Mouse (Mus musculus) forebrain, embryonic 13.5 days (tissue): ENCODE measurements around the gene Unc93b1. TPM values are rescaled to one million over a fixed set of nuclear protein-coding genes. Genes with fewer than 3 reads are reported as not detected.
"Not testable (repeated sequence)": the region's sequence is repeated elsewhere in the genome, so short reads cannot be mapped to it uniquely, and the experiment has no call there.

ENCODE experiments used
- ATAC-seq: fragments of 200-750 bp; cut with Nextera tagmentation; 2 replicates; pipeline ENCODE4 v1.8.0; 2017
- H3K27ac ChIP-seq: fragments of 300-500 bp; sonication (generic); 2 replicates; pipeline ENCODE4 v1.5.1; 2015; ENCODE audit warnings: inconsistent platforms, mild to moderate bottlenecking, moderate library complexity
- H3K27me3 ChIP-seq: fragments of 300-500 bp; sonication (generic); 2 replicates; pipeline ENCODE4 v1.6.1; 2015; ENCODE audit warnings: mild to moderate bottlenecking, inconsistent platforms
- H3K36me3 ChIP-seq: fragments of 300-500 bp; sonication (generic); 2 replicates; pipeline ENCODE4 v1.6.1; 2015; ENCODE audit warnings: mild to moderate bottlenecking, inconsistent platforms; ENCODE audit not compliant: poor library complexity, severe bottlenecking
- H3K4me1 ChIP-seq: fragments of 300-500 bp; sonication (generic); 2 replicates; pipeline ENCODE4 v1.6.1; 2015; ENCODE audit warnings: inconsistent platforms
- H3K4me2 ChIP-seq: fragments of 300-500 bp; sonication (generic); 2 replicates; pipeline ENCODE4 v1.6.1; 2015; ENCODE audit warnings: inconsistent platforms, mild to moderate bottlenecking, moderate library complexity
- H3K4me3 ChIP-seq: fragments of 300-500 bp; sonication (generic); 2 replicates; pipeline ENCODE4 v1.5.1; 2015; ENCODE audit warnings: mild to moderate bottlenecking, inconsistent platforms
- H3K9ac ChIP-seq: fragments of 300-500 bp; sonication (generic); 2 replicates; pipeline ENCODE4 v1.6.1; 2015; ENCODE audit warnings: mild to moderate bottlenecking, inconsistent platforms
- H3K9me3 ChIP-seq: fragments of 300-500 bp; sonication (generic); replicated peaks from 2 replicates; pipeline ENCODE4 v1.6.1; 2016; ENCODE audit warnings: inconsistent platforms
- WGBS: fragments of 180-500 bp; shearing (Covaris S2); methylation state at CpG from one replicate; pipeline ENCODE4 v1.1.7; 2015; 5-methylcytosine and 5-hydroxymethylcytosine counted together
- polyA plus RNA-seq: library from polyadenylated mRNA; unstranded; fragments of >200 nt; fragmentation: Nextera tagmentation; extraction: Ambion mirVana; gene quantifications from 2 replicates; pipeline ENCODE4 v1.2.1, GENCODE M21; 2015

The Unc93b1 gene
- polyA plus RNA-seq, 1 experiment from 2014 or later, result 5.3 TPM

- Histone ChIP-seq H3K27ac (no peak overlapping the region), H3K4me3 (no peak overlapping the region), H3K27me3 (0 out of 2 replicates have a peak, but pooled peaks cover 3% of the 10 kb centered on the region), H3K4me2 (no peak overlapping the region), H3K9me3 (no peaks in the 10 kb centered on the region), H3K4me1 (no peaks in the 10 kb centered on the region), H3K36me3 (no peaks in the 10 kb centered on the region), H3K9ac (no peak overlapping the region)
- WGBS, result 47% methylated on average over 4 of the region's 4 CpGs
- ATAC-seq, result no peak
Measured at GRCm38 (mm10) chr19:3955804-3956203, 20.8 kb downstream of the Unc93b1 start.

- not testable (repeated sequence) for H3K4me3 ChIP-seq, H3K9me3 ChIP-seq, H3K27ac ChIP-seq, ATAC-seq, H3K9ac ChIP-seq, H3K27me3 ChIP-seq, H3K36me3 ChIP-seq, H3K4me2 ChIP-seq, H3K4me1 ChIP-seq
- WGBS, result 71% methylated on average over 5 of the region's 5 CpGs
Measured at GRCm38 (mm10) chr19:3957296-3958036, 22.5 kb downstream of the Unc93b1 start.

GRCm38 (mm10) chr19:3958470-3958869 lies 23.5 kb downstream of the Unc93b1 start, which contains the start of gene Aldh3b3:
Aldh3b3 (plus strand) TSS chr19:3958645.
- 73% methylated on average over 4 of the region's 4 CpGs for WGBS
- no peak within 1 kb of the TSS for H3K9ac ChIP-seq
- ATAC-seq, result no peak

GRCm38 (mm10) chr19:3959030-3959429 lies 24.0 kb downstream of the Unc93b1 start:
- H3K36me3 ChIP-seq, result no peaks in the 10 kb centered on the region
- no peak overlapping the region for H3K4me2 ChIP-seq
- no peak for ATAC-seq
- H3K27ac ChIP-seq, result no peak overlapping the region
- no peaks in the 10 kb centered on the region for H3K4me1 ChIP-seq
- H3K9me3 ChIP-seq, result no peaks in the 10 kb centered on the region
- H3K4me3 ChIP-seq, result no peak overlapping the region
- 0 out of 2 replicates have a peak, but pooled peaks cover 3% of the 10 kb centered on the region for H3K27me3 ChIP-seq
- no peak overlapping the region for H3K9ac ChIP-seq

More at GRCm38 (mm10) chr19:3958470-3958869, 23.5 kb downstream of the Unc93b1 start, which contains the start of gene Aldh3b3:
- Histone ChIP-seq H3K9me3 (no peaks in the 10 kb centered on the region), H3K4me2 (no peak within 1 kb of the TSS), H3K27ac (no peak within 1 kb of the TSS), H3K36me3 (no peaks in the 10 kb centered on the region), H3K27me3 (0 out of 2 replicates have a peak, but pooled peaks cover 3% of the 10 kb centered on the region), H3K4me1 (no peaks in the 10 kb centered on the region), H3K4me3 (no peak within 1 kb of the TSS)

GRCm38 (mm10) chr19:3960211-3960610 lies 25.2 kb downstream of the Unc93b1 start:
- no peaks in the 10 kb centered on the region for H3K36me3 ChIP-seq
- H3K27me3 ChIP-seq, result 0 out of 2 replicates have a peak, but pooled peaks cover 3% of the 10 kb centered on the region
- WGBS, result 88% methylated on average over 5 of the region's 5 CpGs
- H3K9me3 ChIP-seq, result no peaks in the 10 kb centered on the region
- H3K4me2 ChIP-seq, result no peak overlapping the region
- H3K4me3 ChIP-seq, result no peak overlapping the region
- ATAC-seq, result no peak
- H3K9ac ChIP-seq, result no peak overlapping the region
- no peak overlapping the region for H3K27ac ChIP-seq
- H3K4me1 ChIP-seq, result no peaks in the 10 kb centered on the region

GRCm38 (mm10) chr19:3961805-3962204 lies 26.8 kb downstream of the Unc93b1 start:
- ATAC-seq, result peak; percentile 33; the same call in 1 of the 2 replicates
- H3K27ac ChIP-seq, H3K27me3 ChIP-seq: not testable (repeated sequence)

GRCm38 (mm10) chr19:3962469-3962868 lies 27.5 kb downstream of the Unc93b1 start:
- Histone ChIP-seq H3K4me1 (no peaks in the 10 kb centered on the region), H3K27me3 (no peaks in the 10 kb centered on the region), H3K4me2 (no peak overlapping the region), H3K9me3 (no peaks in the 10 kb centered on the region), H3K9ac (no peak overlapping the region), H3K27ac (no peak overlapping the region), H3K4me3 (no peak overlapping the region), H3K36me3 (no peaks in the 10 kb centered on the region)
- ATAC-seq, result no peak
- WGBS, result 14% methylated on average over 2 of the region's 2 CpGs

More at GRCm38 (mm10) chr19:3961805-3962204, 26.8 kb downstream of the Unc93b1 start:
- not testable (repeated sequence) for H3K4me2 ChIP-seq, H3K9ac ChIP-seq, H3K4me3 ChIP-seq, H3K9me3 ChIP-seq, H3K4me1 ChIP-seq, H3K36me3 ChIP-seq
- WGBS, result 79% methylated on average over 6 of the region's 6 CpGs

- Histone ChIP-seq H3K27me3 (no peaks in the 10 kb centered on the region), H3K4me3 (no peak overlapping the region), H3K9ac (no peak overlapping the region), H3K27ac (no peak overlapping the region), H3K4me2 (no peak overlapping the region), H3K9me3 (no peaks in the 10 kb centered on the region), H3K4me1 (no peaks in the 10 kb centered on the region), H3K36me3 (no peaks in the 10 kb centered on the region)
- 81% methylated on average over 4 of the region's 4 CpGs for WGBS
- no peak for ATAC-seq
Measured at GRCm38 (mm10) chr19:3964030-3964429, 29.0 kb downstream of the Unc93b1 start.

- H3K4me2 ChIP-seq, result no peak overlapping the region
- no peak overlapping the region for H3K27ac ChIP-seq
- 69% methylated on average over 11 of the region's 11 CpGs for WGBS
- no peaks in the 10 kb centered on the region for H3K9me3 ChIP-seq
- no peak for ATAC-seq
- H3K4me3 ChIP-seq, result no peak overlapping the region
- no peaks in the 10 kb centered on the region for H3K36me3 ChIP-seq
- no peak overlapping the region for H3K9ac ChIP-seq
- no peaks in the 10 kb centered on the region for H3K4me1 ChIP-seq
- H3K27me3 ChIP-seq, result no peaks in the 10 kb centered on the region
Measured at GRCm38 (mm10) chr19:3966330-3967075, 31.5 kb downstream of the Unc93b1 start.

GRCm38 (mm10) chr19:3967258-3967657 lies 32.3 kb downstream of the Unc93b1 start:
- Histone ChIP-seq H3K36me3 (no peaks in the 10 kb centered on the region), H3K27ac (no peak overlapping the region), H3K9ac (no peak overlapping the region), H3K9me3 (no peaks in the 10 kb centered on the region), H3K4me3 (no peak overlapping the region), H3K4me1 (no peaks in the 10 kb centered on the region), H3K27me3 (no peaks in the 10 kb centered on the region), H3K4me2 (no peak overlapping the region)
- no peak for ATAC-seq
- 79% methylated on average over 3 of the region's 3 CpGs for WGBS

GRCm38 (mm10) chr19:3972229-3972628 lies 37.2 kb downstream of the Unc93b1 start, which contains the start of gene Aldh3b2:
Aldh3b2 (plus strand) TSS chr19:3972328.
- WGBS, result 64% methylated on average over 9 of the region's 9 CpGs
- ATAC-seq, result no peak
- Histone ChIP-seq H3K4me1 (no peaks in the 10 kb centered on the region), H3K9me3 (no peaks in the 10 kb centered on the region), H3K4me3 (no peak within 1 kb of the TSS), H3K9ac (no peak within 1 kb of the TSS), H3K36me3 (no peaks in the 10 kb centered on the region), H3K27ac (no peak within 1 kb of the TSS), H3K27me3 (no peaks in the 10 kb centered on the region), H3K4me2 (no peak within 1 kb of the TSS)

GRCm38 (mm10) chr19:3974608-3975007 lies 39.6 kb downstream of the Unc93b1 start:
- not testable (repeated sequence) for H3K36me3 ChIP-seq, H3K4me2 ChIP-seq, H3K9me3 ChIP-seq, H3K27ac ChIP-seq, ATAC-seq, H3K4me1 ChIP-seq, H3K9ac ChIP-seq, H3K4me3 ChIP-seq, H3K27me3 ChIP-seq
- 69% methylated on average over 6 of the region's 6 CpGs for WGBS
